Mouse (Mus musculus) embryo, embryonic 10.5 days (tissue): ENCODE data around the gene Ly6g6d.

Experiments
- DNase-seq: peaks from one replicate; pipeline ENCODE4 v3.0.0-alpha.2; 2015; ENCODE audit warnings: low spot score

The Ly6g6d gene

GRCm38 (mm10) chr17:35068213-35068914 is 9.5 kb downstream of the Ly6g6d start:
- DNase-seq: no peak

DNA sequence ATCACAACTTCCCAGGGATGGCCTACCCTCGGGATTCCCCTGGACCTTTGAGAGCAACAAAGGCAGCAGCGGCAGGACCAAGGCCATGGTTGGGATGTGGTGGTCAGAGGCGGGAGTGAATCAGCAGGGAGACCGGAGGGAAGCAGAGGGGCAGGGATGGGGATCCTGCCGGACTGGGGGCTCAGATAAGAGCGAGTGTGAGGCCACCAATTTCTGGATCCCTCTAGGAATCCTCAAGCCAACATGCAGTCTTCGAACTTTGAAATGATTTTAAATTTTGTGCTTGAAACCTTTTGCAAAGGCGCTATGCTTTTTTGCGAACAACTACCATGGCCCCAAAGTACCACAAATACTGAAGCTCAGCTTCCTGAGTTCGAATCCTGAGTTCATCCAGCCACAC is 11.8 kb downstream of the Ly6g6d start, which contains the start of gene Mpig6b:
Gene Mpig6b (minus strand): TSS at position 101 of the 400 bp plus-strand sequence.
- DNase-seq: no peak

DNA sequence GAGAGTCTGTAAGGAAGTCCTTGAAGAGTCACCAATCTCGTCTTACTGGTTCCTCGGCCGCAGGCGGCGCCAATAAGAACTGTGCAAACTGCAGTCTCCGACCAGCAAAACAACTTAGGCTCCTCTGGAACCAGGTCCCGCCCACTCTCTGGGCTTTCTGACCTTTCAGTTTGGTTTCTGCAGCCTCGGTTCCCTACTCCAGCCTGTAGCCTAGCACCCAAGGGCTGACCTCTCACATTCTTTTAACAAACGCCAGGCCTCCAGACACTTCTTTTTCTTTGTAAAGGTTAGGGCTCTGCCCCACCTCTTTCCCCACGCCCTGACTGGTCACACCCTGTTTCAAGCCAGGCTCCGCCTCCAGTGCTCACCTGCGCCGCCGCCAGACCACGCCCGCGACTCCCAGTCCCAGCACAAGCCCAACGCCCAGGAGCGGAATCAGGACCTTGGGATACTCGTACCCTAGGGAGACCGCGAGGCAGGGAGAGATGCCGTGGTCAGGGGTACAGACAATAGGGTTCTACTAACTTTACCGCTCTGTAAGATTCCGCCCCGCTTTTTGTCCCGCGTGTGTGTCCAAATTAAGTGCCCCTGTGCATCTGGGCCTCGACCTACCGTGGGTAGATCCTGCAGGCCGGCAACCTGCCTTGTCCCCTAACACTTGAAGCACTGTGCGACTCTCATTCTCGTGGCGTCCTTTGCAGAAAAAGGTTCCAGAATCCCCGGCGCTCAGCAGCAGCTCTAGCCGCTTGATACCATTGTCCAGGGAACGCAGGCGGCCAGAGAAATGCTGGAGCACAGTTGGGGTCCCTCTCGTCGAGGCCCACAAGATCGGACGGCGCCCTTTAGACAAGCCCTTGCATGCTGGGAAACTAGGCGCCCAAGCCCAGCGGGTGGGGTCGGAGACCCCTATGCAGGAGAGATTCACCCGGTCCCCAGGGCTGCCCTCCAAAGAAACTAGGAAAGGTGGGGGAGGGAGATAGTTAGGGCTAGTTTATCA is 12.6 kb downstream of the Ly6g6d start, which contains the start of gene Ly6g6c:
Gene Ly6g6c (plus strand): TSS at position 438 of the 997 bp plus-strand sequence.
- DNase-seq: peak; percentile 82

- DNase-seq: no peak
Observed at GRCm38 (mm10) chr17:35064378-35064877, 13.4 kb downstream of the Ly6g6d start.

GRCm38 (mm10) chr17:35063466-35063865 is 14.4 kb downstream of the Ly6g6d start:
- DNase-seq: no peak

DNA sequence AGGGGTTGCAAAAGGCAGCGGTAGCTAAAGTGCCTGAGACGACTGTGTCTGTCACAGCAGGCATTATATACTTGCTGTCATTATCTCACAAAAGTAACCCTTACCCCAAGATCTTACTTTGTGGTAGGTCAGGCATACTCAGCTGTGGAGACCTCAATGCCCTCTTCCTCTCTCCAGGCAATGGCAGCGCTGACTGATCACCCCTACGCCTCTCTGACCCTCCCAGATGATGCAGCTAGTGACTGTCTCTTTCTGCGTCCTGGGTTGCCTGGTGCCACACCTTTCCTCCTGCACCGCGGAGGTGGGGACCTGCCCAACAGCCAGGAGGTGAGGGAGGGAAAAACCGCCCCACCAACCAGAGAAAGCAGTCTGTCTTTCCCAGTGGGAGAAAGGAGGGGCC is 16.6 kb downstream of the Ly6g6d start:
- DNase-seq: no peak

GRCm38 (mm10) chr17:35060737-35061297 is 17.0 kb downstream of the Ly6g6d start:
- DNase-seq: no peak

- no peak for DNase-seq
Observed at GRCm38 (mm10) chr17:35060071-35060470, 17.8 kb downstream of the Ly6g6d start.

- DNase-seq: peak; percentile 99
Observed at GRCm38 (mm10) chr17:35058911-35059892, 18.7 kb downstream of the Ly6g6d start, which contains the start of gene Ddah2. Gene Ddah2, plus strand, starts transcription at chr17:35059035.

GRCm38 (mm10) chr17:35058316-35058715 is 19.5 kb downstream of the Ly6g6d start:
- DNase-seq: no peak

DNA sequence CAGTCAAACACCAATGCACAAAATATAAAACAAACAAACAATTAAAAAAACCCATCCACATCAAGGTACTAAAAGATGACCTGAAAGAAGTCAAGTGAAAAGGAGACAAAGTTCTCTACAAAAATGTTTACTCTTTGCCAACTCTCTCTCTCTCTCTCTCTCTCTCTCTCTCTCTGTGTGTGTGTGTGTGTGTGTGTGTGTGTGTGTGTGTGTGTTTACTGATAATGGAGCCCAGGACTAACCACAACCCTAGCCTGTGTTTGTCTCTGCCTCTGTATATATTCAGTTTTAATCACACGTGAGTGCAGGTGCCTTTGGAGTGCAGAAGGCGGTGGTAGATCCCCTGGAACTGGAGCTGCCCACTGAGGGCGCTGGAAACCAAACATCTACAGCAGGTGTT is 20.8 kb downstream of the Ly6g6d start:
- no peak for DNase-seq

DNA sequence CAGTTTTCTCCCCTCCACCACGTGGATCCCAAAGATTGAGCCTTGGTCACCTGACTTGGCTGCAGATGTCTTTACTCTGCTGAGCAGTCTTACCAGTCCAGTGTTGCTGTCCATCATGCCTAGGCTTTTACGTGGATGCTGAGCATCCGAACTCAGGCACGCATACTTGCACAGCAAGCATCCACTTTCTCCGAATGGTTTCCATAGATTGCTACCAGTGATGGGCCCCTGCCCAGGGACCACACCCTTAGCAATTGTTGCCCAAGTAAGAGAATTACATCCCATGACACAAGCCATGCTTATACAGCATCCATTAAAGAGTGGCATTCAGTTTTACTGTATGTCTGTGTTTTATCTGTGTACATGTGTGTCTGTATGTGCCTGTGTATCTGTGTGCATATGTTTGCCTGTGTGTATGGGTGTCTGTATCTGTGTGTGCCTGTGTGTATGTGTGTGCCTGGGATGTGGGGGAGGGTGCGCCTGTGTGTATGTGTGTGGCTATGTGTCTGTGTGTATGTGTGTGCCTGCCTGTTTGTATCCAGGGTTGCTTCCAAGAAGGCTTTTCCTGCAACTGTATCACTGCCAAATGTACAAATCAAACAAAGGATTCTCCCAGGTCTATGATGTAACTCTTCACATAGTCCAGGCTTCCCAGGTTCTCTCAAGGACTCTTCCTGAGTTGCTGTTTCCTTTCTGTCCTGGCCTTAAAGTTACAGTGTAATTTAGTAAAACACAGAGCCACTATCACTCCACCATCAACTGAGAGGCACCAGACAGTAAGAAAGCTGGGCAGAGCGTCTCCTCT is 22.0 kb downstream of the Ly6g6d start:
- no peak for DNase-seq

GRCm38 (mm10) chr17:35052271-35052798 is 25.5 kb downstream of the Ly6g6d start:
- DNase-seq: no peak

GRCm38 (mm10) chr17:35051156-35052086 is 26.4 kb downstream of the Ly6g6d start:
- DNase-seq: peak; percentile 87

DNA sequence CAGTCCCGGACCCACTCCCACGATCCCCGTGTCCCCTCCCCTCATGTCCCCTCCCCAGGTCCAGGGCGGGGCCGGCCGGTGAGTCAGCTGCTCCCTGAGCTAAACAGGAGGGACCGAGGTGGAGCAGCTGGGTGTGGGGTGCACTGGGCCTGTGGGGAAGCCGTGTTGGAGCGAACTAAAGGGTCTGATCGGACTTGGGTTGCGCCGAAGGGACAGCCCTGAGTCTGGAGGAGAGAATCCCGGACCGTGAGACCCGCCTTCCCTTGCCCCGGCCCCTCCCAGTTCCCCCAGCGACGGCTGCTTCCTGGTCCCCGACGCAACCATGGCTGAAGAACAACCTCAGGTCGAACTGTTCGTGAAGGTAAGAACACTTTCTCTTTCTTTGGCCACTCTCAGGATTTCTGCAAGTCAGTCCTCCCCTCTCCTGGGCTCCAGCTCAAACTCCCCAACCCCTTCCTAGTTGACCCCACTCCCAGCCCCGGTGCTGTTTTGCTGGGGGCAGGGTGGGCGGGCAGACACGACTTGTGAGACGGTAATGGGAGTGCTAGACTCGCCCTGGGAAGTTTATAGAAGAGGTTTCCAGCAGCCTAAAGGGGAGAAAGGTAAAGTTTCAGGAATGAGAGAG is 27.6 kb downstream of the Ly6g6d start:
- peak; percentile 82 for DNase-seq

GRCm38 (mm10) chr17:35049561-35050016 is 28.3 kb downstream of the Ly6g6d start, which contains the start of gene Clic1:
Gene Clic1, plus strand, starts transcription at chr17:35049966.
- peak; percentile 93 for DNase-seq

- DNase-seq: no peak
Observed at GRCm38 (mm10) chr17:35048932-35049440, 28.9 kb downstream of the Ly6g6d start.
